In genomic region chr14:73313864-73314263, GRCm38 (mm10) we compare ENCODE assay signal across 25 mouse cellular contexts. TPM values are rescaled to one million over a fixed set of nuclear protein-coding genes. Genes with fewer than 3 reads are reported as not detected.
DNase-seq lines count a peak whose midpoint lies in the region; ATAC-seq and TF ChIP-seq lines count a peak whose summit lies in the region.
"Had no signal": no experiment of that assay in that cellular context is flagged by ENCODE, and none has a peak within 500 bp of the region (broad histone marks: within the 10 kb centered on the region; RNA-seq: fewer than 3 reads in every experiment).

No protein-coding gene starts in this region.

- H3K9ac ChIP-seq in embryonic facial prominence, embryonic 14.5 days (ENCODE audit: low read depth, low read length): no peak overlapping the region
- no peak overlapping the region for H3K9ac ChIP-seq in limb, embryonic 14.5 days (ENCODE audit: low read depth, low read length, severe bottlenecking)
- no peak overlapping the region for H3K9ac ChIP-seq in stomach, embryonic 16.5 days (ENCODE audit: low read length)
- no peak overlapping the region for H3K9ac ChIP-seq in stomach, postnatal 0 days (ENCODE audit: low read length)
- H3K9ac ChIP-seq in midbrain, embryonic 15.5 days: no peak overlapping the region
- H3K9ac ChIP-seq: embryonic facial prominence, embryonic 12.5 days; forebrain, embryonic 12.5 days; forebrain, embryonic 15.5 days; heart, embryonic 12.5 days; heart, embryonic 15.5 days; hindbrain, embryonic 13.5 days had no signal

- no peak overlapping the region for H3K4me2 ChIP-seq in embryonic facial prominence, embryonic 14.5 days (ENCODE audit: low read depth, low read length)
- H3K4me2 ChIP-seq in limb, embryonic 14.5 days (replicated peaks; ENCODE audit: low read depth, low read length, severe bottlenecking): no peak overlapping the region
- H3K4me2 ChIP-seq in stomach, embryonic 16.5 days (ENCODE audit: low read depth, low read length): no peak overlapping the region
- H3K4me2 ChIP-seq in stomach, postnatal 0 days (replicated peaks; ENCODE audit: low read depth): no peak overlapping the region
- H3K4me2 ChIP-seq in midbrain, embryonic 15.5 days: no peak overlapping the region
- H3K4me2 ChIP-seq: embryonic facial prominence, embryonic 12.5 days; forebrain, embryonic 12.5 days; forebrain, embryonic 15.5 days; heart, embryonic 12.5 days; hindbrain, embryonic 13.5 days had no signal

- no peak for TF ChIP-seq CTCF in stomach, postnatal 0 days (IDR thresholded peaks at IDR 0.05; ENCODE audit: low read depth)

- H3K4me3 ChIP-seq in embryonic facial prominence, embryonic 14.5 days (ENCODE audit: low read depth, low read length): no peak overlapping the region
- H3K4me3 ChIP-seq in embryonic facial prominence, embryonic 10.5 days: no peak overlapping the region
- H3K4me3 ChIP-seq in limb, embryonic 14.5 days (replicated peaks; ENCODE audit: low read length): no peak overlapping the region
- no peak overlapping the region for H3K4me3 ChIP-seq in limb, embryonic 10.5 days
- H3K4me3 ChIP-seq in stomach, embryonic 16.5 days (replicated peaks; ENCODE audit: low read length): no peak overlapping the region
- no peak overlapping the region for H3K4me3 ChIP-seq in stomach, postnatal 0 days (ENCODE audit: low read depth, low read length)
- no peak overlapping the region for H3K4me3 ChIP-seq in midbrain, embryonic 15.5 days
- H3K4me3 ChIP-seq: embryonic facial prominence, embryonic 12.5 days; erythroblast, embryonic 14.5 days; forebrain, embryonic 12.5 days; forebrain, embryonic 15.5 days; heart, embryonic 12.5 days; heart, embryonic 15.5 days; hindbrain, embryonic 10.5 days; hindbrain, embryonic 13.5 days had no signal

- WGBS in embryonic facial prominence, embryonic 14.5 days: 68% methylated on average over 4 of the region's 4 CpGs
- WGBS in embryonic facial prominence, embryonic 10.5 days: 86% methylated on average over 4 of the region's 4 CpGs
- 74% methylated on average over 4 of the region's 4 CpGs for WGBS in limb, embryonic 14.5 days
- WGBS in limb, embryonic 10.5 days: 91% methylated on average over 4 of the region's 4 CpGs
- 69% methylated on average over 4 of the region's 4 CpGs for WGBS in stomach, embryonic 16.5 days
- 59% methylated on average over 4 of the region's 4 CpGs for whole genome bisulfite sequencing in stomach, postnatal 0 days
- 58% methylated on average over 4 of the region's 4 CpGs for WGBS in midbrain, embryonic 15.5 days

- ATAC-seq in embryonic facial prominence, embryonic 14.5 days (ENCODE audit: low read depth): peak; percentile 30; the same call in 1 of the 2 replicates
- ATAC-seq in limb, embryonic 14.5 days (ENCODE audit: low FRiP score, low read depth): no peak
- ATAC-seq in stomach, embryonic 16.5 days (ENCODE audit: insufficient read depth, low FRiP score): no peak
- ATAC-seq in stomach, postnatal 0 days (ENCODE audit: low FRiP score, low TSS enrichment): no peak
- ATAC-seq in midbrain, embryonic 15.5 days (replicated peaks): no peak
- ATAC-seq: activated CD4-positive, CD25-positive, alpha-beta regulatory T cell, adult 4 months; forebrain, embryonic 15.5 days; hindbrain, embryonic 16.5 days had no signal

- no peaks in the 10 kb centered on the region for H3K27me3 ChIP-seq in embryonic facial prominence, embryonic 14.5 days (replicated peaks; ENCODE audit: control insufficient read depth, insufficient read depth, low read length)
- H3K27me3 ChIP-seq in embryonic facial prominence, embryonic 10.5 days (replicated peaks; ENCODE audit: low read depth, poor library complexity, severe bottlenecking): no peaks in the 10 kb centered on the region
- H3K27me3 ChIP-seq in limb, embryonic 14.5 days (ENCODE audit: control insufficient read depth, insufficient read depth, low read length): no peaks in the 10 kb centered on the region
- H3K27me3 ChIP-seq in limb, embryonic 10.5 days (ENCODE audit: low read depth, poor library complexity, severe bottlenecking): no peaks in the 10 kb centered on the region
- no peaks in the 10 kb centered on the region for H3K27me3 ChIP-seq in stomach, embryonic 16.5 days (ENCODE audit: control insufficient read depth, insufficient read depth, low read length)
- no peaks in the 10 kb centered on the region for H3K27me3 ChIP-seq in stomach, postnatal 0 days (ENCODE audit: control insufficient read depth, insufficient read depth, low read length)
- H3K27me3 ChIP-seq in midbrain, embryonic 15.5 days (replicated peaks): no peaks in the 10 kb centered on the region
- H3K27me3 ChIP-seq: embryonic facial prominence, embryonic 12.5 days; forebrain, embryonic 12.5 days; forebrain, embryonic 15.5 days; heart, embryonic 12.5 days; heart, embryonic 15.5 days; hindbrain, embryonic 13.5 days had no signal

- H3K27ac ChIP-seq in embryonic facial prominence, embryonic 14.5 days (replicated peaks; ENCODE audit: low read depth, low read length): no peak overlapping the region
- no peak overlapping the region for H3K27ac ChIP-seq in embryonic facial prominence, embryonic 10.5 days (replicated peaks)
- H3K27ac ChIP-seq in limb, embryonic 14.5 days (replicated peaks; ENCODE audit: low read depth, low read length): no peak overlapping the region
- no peak overlapping the region for H3K27ac ChIP-seq in limb, embryonic 10.5 days
- peak overlapping the region; percentile 24; the same call in 1 of the 2 replicates for H3K27ac ChIP-seq in stomach, embryonic 16.5 days (ENCODE audit: low read length)
- H3K27ac ChIP-seq in stomach, postnatal 0 days (replicated peaks): no peak overlapping the region
- no peak overlapping the region for H3K27ac ChIP-seq in midbrain, embryonic 15.5 days
- H3K27ac ChIP-seq: embryonic facial prominence, embryonic 12.5 days; forebrain, embryonic 12.5 days; forebrain, embryonic 15.5 days; heart, embryonic 15.5 days; hindbrain, embryonic 10.5 days had no signal

- H3K36me3 ChIP-seq in embryonic facial prominence, embryonic 14.5 days (ENCODE audit: control insufficient read depth, insufficient read depth, low read length): no peaks in the 10 kb centered on the region
- 0 out of 2 replicates have a peak, but pooled peaks cover 3% of the 10 kb centered on the region for H3K36me3 ChIP-seq in embryonic facial prominence, embryonic 10.5 days (replicated peaks)
- H3K36me3 ChIP-seq in limb, embryonic 14.5 days (ENCODE audit: control insufficient read depth, insufficient read depth, low read length): no peaks in the 10 kb centered on the region
- H3K36me3 ChIP-seq in limb, embryonic 10.5 days: no peaks in the 10 kb centered on the region
- no peaks in the 10 kb centered on the region for H3K36me3 ChIP-seq in stomach, embryonic 16.5 days (ENCODE audit: control insufficient read depth, insufficient read depth, low read length)
- no peaks in the 10 kb centered on the region for H3K36me3 ChIP-seq in stomach, postnatal 0 days (ENCODE audit: control insufficient read depth, insufficient read depth, low read length)
- H3K36me3 ChIP-seq in midbrain, embryonic 15.5 days (replicated peaks): no peaks in the 10 kb centered on the region
- H3K36me3 ChIP-seq: embryonic facial prominence, embryonic 12.5 days; forebrain, embryonic 15.5 days; heart, embryonic 12.5 days; heart, embryonic 15.5 days; hindbrain, embryonic 13.5 days had no signal

- TF ChIP-seq POLR2A in limb, embryonic 14.5 days (IDR thresholded peaks at IDR 0.05; ENCODE audit: borderline replicate concordance, extremely low read depth, insufficient read depth, insufficient read length): no peak

- no peak for TF ChIP-seq EP300 in stomach, postnatal 0 days (optimal IDR thresholded peaks at IDR 0.05)

- no peaks in the 10 kb centered on the region for H3K9me3 ChIP-seq in embryonic facial prominence, embryonic 14.5 days (ENCODE audit: control insufficient read depth, low read length)
- H3K9me3 ChIP-seq in embryonic facial prominence, embryonic 10.5 days: no peaks in the 10 kb centered on the region
- H3K9me3 ChIP-seq in limb, embryonic 14.5 days (ENCODE audit: control insufficient read depth, low read length): no peaks in the 10 kb centered on the region
- no peaks in the 10 kb centered on the region for H3K9me3 ChIP-seq in limb, embryonic 10.5 days (replicated peaks)
- no peaks in the 10 kb centered on the region for H3K9me3 ChIP-seq in stomach, embryonic 16.5 days (replicated peaks; ENCODE audit: control insufficient read depth, low read length)
- H3K9me3 ChIP-seq in stomach, postnatal 0 days (ENCODE audit: control insufficient read depth, low read length): no peaks in the 10 kb centered on the region
- no peaks in the 10 kb centered on the region for H3K9me3 ChIP-seq in midbrain, embryonic 15.5 days
- H3K9me3 ChIP-seq: embryonic facial prominence, embryonic 12.5 days; forebrain, embryonic 12.5 days; forebrain, embryonic 15.5 days; heart, embryonic 12.5 days; heart, embryonic 15.5 days; hindbrain, embryonic 10.5 days; hindbrain, embryonic 13.5 days had no signal

- DNase-seq in embryonic facial prominence, embryonic 14.5 days (ENCODE audit: low spot score): peak; percentile 64
- DNase-seq in embryonic facial prominence, embryonic 10.5 days (ENCODE audit: low spot score): no peak
- DNase-seq in limb, embryonic 14.5 days (ENCODE audit: low spot score): peak; percentile 44
- DNase-seq in limb, embryonic 10.5 days (ENCODE audit: low spot score): no peak
- no peak for DNase-seq in stomach, postnatal 0 days (ENCODE audit: low spot score)
- no peak for DNase-seq in adrenal gland, postnatal 4 days (ENCODE audit: low spot score in 2 of 2)
- DNase-seq: adrenal gland, adult 8-10 months; adrenal gland, postnatal 25 days; cerebellum, adult 9-10 months; cerebellum, postnatal 14 days; gastrocnemius, postnatal 10 days; heart, postnatal 10 days; heart, postnatal 36 days had no signal

- 0 out of 2 replicates have a peak, but pooled peaks cover 2% of the 10 kb centered on the region for H3K4me1 ChIP-seq in embryonic facial prominence, embryonic 14.5 days (ENCODE audit: control insufficient read depth, insufficient read depth, low read length)
- H3K4me1 ChIP-seq in embryonic facial prominence, embryonic 10.5 days: peaks cover 7% of the 10 kb centered on the region
- no peaks in the 10 kb centered on the region for H3K4me1 ChIP-seq in limb, embryonic 14.5 days (ENCODE audit: control insufficient read depth, insufficient read depth, low read length)
- 0 out of 2 replicates have a peak, but pooled peaks cover 2% of the 10 kb centered on the region for H3K4me1 ChIP-seq in limb, embryonic 10.5 days
- H3K4me1 ChIP-seq in stomach, embryonic 16.5 days (ENCODE audit: control insufficient read depth, insufficient read depth, low read length): peaks cover 3% of the 10 kb centered on the region; the same call in 1 of the 2 replicates
- no peaks in the 10 kb centered on the region for H3K4me1 ChIP-seq in stomach, postnatal 0 days (replicated peaks; ENCODE audit: control insufficient read depth, insufficient read depth)
- H3K4me1 ChIP-seq in midbrain, embryonic 15.5 days: no peaks in the 10 kb centered on the region
- H3K4me1 ChIP-seq: embryonic facial prominence, embryonic 12.5 days had no signal

RNA-seq across cellular contexts. Expression of gene Rb1, which starts 11.8 kb away (rescaled TPM):
- polyA plus RNA-seq in embryonic facial prominence, embryonic 14.5 days (2014; fragmentation: Nextera tagmentation; extraction: Ambion mirVana): 30.1 and 30.4 TPM in 2 replicates
- polyA plus RNA-seq in embryonic facial prominence, embryonic 10.5 days (2016; fragmentation: Nextera tagmentation; extraction: Ambion mirVana): 24.4 and 29.3 TPM in 2 replicates
- polyA plus RNA-seq in limb, embryonic 14.5 days (2012; rRNA removed): 14.9 and 15.6 TPM in 2 replicates
- polyA plus RNA-seq in limb, embryonic 14.5 days (2014; fragmentation: Nextera tagmentation; extraction: Ambion mirVana): 29.6 and 31.0 TPM in 2 replicates
- 21.2 and 24.8 TPM in 2 replicates for polyA plus RNA-seq in limb, embryonic 10.5 days (2016; fragmentation: Nextera tagmentation; extraction: Ambion mirVana)
- 11.5 and 19.4 TPM in 2 replicates for polyA plus RNA-seq in stomach, embryonic 16.5 days (2015; fragmentation: Nextera tagmentation; extraction: Ambion mirVana)
- polyA plus RNA-seq in stomach, postnatal 0 days (2015; fragmentation: Nextera tagmentation; extraction: Ambion mirVana): 13.8 and 15.4 TPM in 2 replicates
- 28.0 and 30.2 TPM in 2 replicates for polyA plus RNA-seq in midbrain, embryonic 15.5 days (2015; fragmentation: Nextera tagmentation; extraction: Ambion mirVana)
- 10 to 100 TPM; 16.1 to 23.7 TPM for total RNA-seq in adrenal gland, postnatal 4 days (2021)

Comparison
In these comparisons a context has a peak if more than half of its experiments do, and no peak if none do; other contexts are left out.
1. DNase-seq: peak in embryonic facial prominence, embryonic 14.5 days (single experiment) and limb, embryonic 14.5 days (single experiment); none in embryonic facial prominence, embryonic 10.5 days (single experiment), limb, embryonic 10.5 days (single experiment), stomach, postnatal 0 days (single experiment) and adrenal gland, postnatal 4 days (0 of 2).